Mouse (Mus musculus) liver, adult 10 weeks (tissue): ENCODE data around the gene Tspan17. TPM values are rescaled to one million over a fixed set of nuclear protein-coding genes. Genes with fewer than 3 reads are reported as not detected.

Experiments
- polyA plus RNA-seq: library from polyadenylated mRNA; stranded (reverse); fragments of 350-450 nt; fragmentation: Illumina TruSeq; extraction: RNeasy Lipid Tissue Mini Kit (QIAGEN cat#74804); gene quantifications from one replicate; pipeline ENCODE4 v1.2.3, GENCODE M21; 2014; ENCODE audit warnings: low read depth, low replicate concordance

Tspan17 gene
- polyA plus RNA-seq, result not detected

GRCm38 (mm10) chr13:54788740-54789560, at the start of gene Tspan17:
Gene Tspan17, plus strand, starts transcription at chr13:54789377.

GRCm38 (mm10) chr13:54749864-54750411, 39.2 kb upstream of the Tspan17 start, which contains the start of gene Gprin1:
Gene Gprin1, minus strand, starts transcription at chr13:54749874.

GRCm38 (mm10) chr13:54766192-54766768, 22.9 kb upstream of the Tspan17 start, which contains the start of gene Sncb:
Gene Sncb, minus strand, starts transcription at chr13:54766595.

DNA sequence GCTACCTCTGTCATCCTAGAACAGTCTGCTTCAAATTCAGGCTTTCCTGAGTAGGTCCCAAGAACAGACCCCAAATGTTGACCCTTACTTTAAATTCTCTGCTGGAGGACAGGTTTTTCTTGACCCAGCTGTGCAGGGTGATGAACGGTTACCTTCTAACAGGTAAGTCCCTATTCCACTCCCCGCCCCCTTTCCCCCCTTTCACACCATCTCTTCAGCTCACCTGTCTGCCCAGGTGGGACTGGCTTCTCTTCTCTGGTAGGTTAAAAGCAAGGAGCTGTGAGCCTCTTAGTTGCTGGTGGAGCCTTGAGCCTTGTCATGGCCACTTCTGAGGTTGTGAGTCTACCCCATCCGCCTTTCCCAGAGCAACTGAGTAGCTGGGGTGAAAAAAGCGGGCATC, 5.5 kb upstream of the Tspan17 start, which contains the start of gene Eif4e1b:
Eif4e1b (plus strand) TSS at position 301 of the 400 bp plus-strand sequence.

Other genes starting within 250 kb of the Tspan17 start
- 50.6 TPM for gene 4833439L19Rik, start 223.9 kb upstream of the Tspan17 start, polyA plus RNA-seq
- gene Arl10, start 214.4 kb upstream of the Tspan17 start, polyA plus RNA-seq, result 1.2 TPM
- 13.0 TPM for gene Nop16, start 199.3 kb upstream of the Tspan17 start, polyA plus RNA-seq
- 29.7 TPM for gene Higd2a, start 199.2 kb upstream of the Tspan17 start, polyA plus RNA-seq
- gene Cltb, start 178.0 kb upstream of the Tspan17 start, polyA plus RNA-seq, result 8.8 TPM
- gene Faf2, start 167.6 kb upstream of the Tspan17 start, polyA plus RNA-seq, result 35.5 TPM
- gene Rnf44, start 95.5 kb upstream of the Tspan17 start, polyA plus RNA-seq, result 12.2 TPM
- gene Cdhr2, start 87.9 kb upstream of the Tspan17 start, polyA plus RNA-seq, result not detected
- gene Gprin1, start 39.5 kb upstream of the Tspan17 start, polyA plus RNA-seq, result not detected
- not detected for gene Sncb, start 22.8 kb upstream of the Tspan17 start, polyA plus RNA-seq
- gene Eif4e1b, start 5.4 kb upstream of the Tspan17 start, polyA plus RNA-seq, result not detected
- not detected for gene Unc5a, start 160.0 kb downstream of the Tspan17 start, polyA plus RNA-seq
- gene Hk3, start 232.0 kb downstream of the Tspan17 start, polyA plus RNA-seq, result 0.19 TPM